ENCODE assay signal across 15 mouse cellular contexts in the genomic region with DNA sequence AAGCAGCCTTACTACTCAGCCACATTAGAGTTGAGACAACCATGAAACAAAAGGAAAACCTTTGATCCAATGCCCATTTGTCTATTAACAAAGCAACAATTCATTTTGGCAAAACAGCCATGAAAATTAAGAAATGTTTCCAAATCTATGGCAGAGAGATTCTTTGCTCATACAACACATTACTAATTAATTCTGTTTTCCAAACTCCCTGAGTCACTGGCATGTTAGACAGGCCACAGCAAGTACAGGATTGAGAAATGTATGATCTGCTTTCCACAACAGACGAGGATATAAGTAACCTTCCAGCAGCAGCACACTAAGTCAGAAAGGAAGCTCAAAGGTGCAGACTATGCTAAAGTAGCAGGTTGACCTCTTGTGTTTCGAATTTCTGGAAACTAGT.
"Had no signal": no experiment of that assay in that cellular context is flagged by ENCODE, and none has a peak within 500 bp of the region (broad histone marks: within the 10 kb centered on the region; RNA-seq: fewer than 3 reads in every experiment).

No protein-coding gene starts in this region.

- H3K4me2 ChIP-seq: limb, embryonic 13.5 days; liver, embryonic 11.5 days; liver, embryonic 15.5 days; midbrain, embryonic 12.5 days; neural tube, embryonic 15.5 days had no signal

- DNase-seq: kidney, postnatal 10 days; lung, adult 2 months; lung, postnatal 10 days; right cerebral cortex, adult 18-20 months; right cerebral cortex, postnatal 25 days; thymus, postnatal 36 days had no signal

- H3K4me3 ChIP-seq: limb, embryonic 13.5 days; liver, embryonic 15.5 days; megakaryocyte, embryonic 14.5 days; midbrain, embryonic 12.5 days; neural tube, embryonic 15.5 days had no signal

- H3K27ac ChIP-seq: limb, embryonic 13.5 days; liver, embryonic 15.5 days; macrophage; midbrain, embryonic 12.5 days; neural tube, embryonic 15.5 days had no signal

- H3K9ac ChIP-seq: limb, embryonic 13.5 days; liver, embryonic 15.5 days; midbrain, embryonic 12.5 days; neural tube, embryonic 15.5 days had no signal

- H3K36me3 ChIP-seq: liver, embryonic 15.5 days; midbrain, embryonic 12.5 days; neural tube, embryonic 15.5 days had no signal

- H3K9me3 ChIP-seq: limb, embryonic 13.5 days; liver, embryonic 15.5 days; megakaryocyte, embryonic 14.5 days; midbrain, embryonic 12.5 days; neural tube, embryonic 15.5 days had no signal

- H3K4me1 ChIP-seq: limb, embryonic 13.5 days; midbrain, embryonic 12.5 days had no signal

- H3K27me3 ChIP-seq: limb, embryonic 13.5 days; liver, embryonic 15.5 days; megakaryocyte, embryonic 14.5 days; midbrain, embryonic 12.5 days; neural tube, embryonic 15.5 days had no signal

- ATAC-seq: intestine, postnatal 0 days; midbrain, embryonic 16.5 days had no signal
